Mouse (Mus musculus) right cerebral cortex, adult 18-20 months (tissue): Measurements from ENCODE around the gene Gm29609.
A peak's percentile ranks its signal among the peaks of the same experiment; 100 is the strongest.
"Not testable (repeated sequence)": the region's sequence is repeated elsewhere in the genome, so short reads cannot be mapped to it uniquely, and the experiment has no call there.

Source experiments
- DNase-seq: peaks from one replicate; pipeline ENCODE4 v3.0.0; 2022; ENCODE audit warnings: mixed read lengths

Gene Gm29609

DNA sequence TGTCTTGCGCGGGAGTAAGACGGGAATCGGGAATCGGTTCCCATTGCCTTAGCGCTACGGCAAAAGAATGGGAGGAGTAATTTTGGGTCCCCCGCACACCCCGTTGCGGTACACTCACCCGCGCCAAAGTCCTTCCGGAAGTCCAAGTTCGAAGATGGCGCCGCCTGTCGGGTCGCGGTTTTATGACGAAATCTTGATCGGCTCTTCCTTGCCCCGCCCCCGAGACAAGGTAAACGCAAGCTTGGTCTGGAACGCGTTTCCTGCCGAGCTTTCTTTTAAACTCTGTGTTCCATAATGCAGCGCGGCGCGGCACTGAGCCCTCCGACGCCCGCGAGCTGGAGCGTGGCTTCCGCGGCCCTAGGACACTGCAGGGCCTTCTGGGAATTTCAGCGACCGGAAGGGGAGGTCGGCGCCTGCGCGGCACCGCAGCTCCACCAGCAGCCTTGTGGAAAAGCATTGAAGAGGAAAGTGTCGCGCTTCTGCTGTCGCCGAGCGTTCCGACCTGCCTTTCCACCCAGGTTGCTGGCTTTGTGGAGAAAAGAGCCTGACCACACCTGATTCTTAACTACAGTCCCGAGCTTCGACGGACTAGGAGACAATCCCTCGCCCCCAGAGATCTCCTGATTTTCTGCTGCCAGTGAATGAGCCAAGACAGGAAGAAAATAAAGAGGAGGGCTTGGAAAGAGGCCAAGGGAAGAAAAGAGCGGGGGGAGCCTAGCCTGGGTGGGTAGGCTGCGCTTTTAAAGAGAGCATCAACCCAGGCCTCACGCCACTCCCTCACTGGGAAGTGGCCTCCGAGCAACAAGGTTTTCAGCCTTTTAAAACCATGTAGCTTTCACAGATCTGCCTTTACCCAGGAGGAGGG, at the start of gene Gm29609, which contains the start of gene Gtf3c2:
Gene Gm29609 (minus strand): TSS at position 146 of the 865 bp plus-strand sequence.
Gene Gtf3c2 (minus strand): TSS at position 379 of the 865 bp plus-strand sequence.
- peak; percentile 98 for DNase-seq

DNA sequence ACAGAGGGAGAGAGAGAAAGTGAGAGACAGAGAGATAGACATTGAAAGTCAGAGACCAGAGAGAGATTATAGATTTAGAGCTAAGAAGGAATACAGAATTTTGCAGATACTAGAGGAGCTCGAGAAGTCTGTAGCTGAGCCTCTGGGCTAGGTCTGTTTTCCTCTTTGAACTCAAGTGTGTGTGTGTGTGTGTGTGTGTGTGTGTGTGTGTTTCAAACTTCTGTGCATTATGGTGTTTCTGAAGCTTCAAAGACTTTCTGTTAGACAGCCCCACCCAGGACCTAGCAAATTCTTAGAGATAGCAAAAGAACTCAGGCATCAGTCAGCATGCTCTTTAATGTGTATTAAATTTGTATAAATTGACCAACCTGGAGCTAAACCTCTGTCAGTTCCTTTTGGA, 46.9 kb upstream of the Gm29609 start:
- no peak for DNase-seq

- no peak for DNase-seq
These were observed 43.0 kb upstream of the Gm29609 start for GRCm38 (mm10) chr5:31222696-31223095.

GRCm38 (mm10) chr5:31221304-31221945, 41.7 kb upstream of the Gm29609 start:
- no peak for DNase-seq

- DNase-seq = peak; percentile 97
These were observed 41.0 kb upstream of the Gm29609 start, which contains the start of gene Ppm1g for GRCm38 (mm10) chr5:31220448-31221303. TSS of gene Ppm1g (minus strand) at chr5:31220687.

DNA sequence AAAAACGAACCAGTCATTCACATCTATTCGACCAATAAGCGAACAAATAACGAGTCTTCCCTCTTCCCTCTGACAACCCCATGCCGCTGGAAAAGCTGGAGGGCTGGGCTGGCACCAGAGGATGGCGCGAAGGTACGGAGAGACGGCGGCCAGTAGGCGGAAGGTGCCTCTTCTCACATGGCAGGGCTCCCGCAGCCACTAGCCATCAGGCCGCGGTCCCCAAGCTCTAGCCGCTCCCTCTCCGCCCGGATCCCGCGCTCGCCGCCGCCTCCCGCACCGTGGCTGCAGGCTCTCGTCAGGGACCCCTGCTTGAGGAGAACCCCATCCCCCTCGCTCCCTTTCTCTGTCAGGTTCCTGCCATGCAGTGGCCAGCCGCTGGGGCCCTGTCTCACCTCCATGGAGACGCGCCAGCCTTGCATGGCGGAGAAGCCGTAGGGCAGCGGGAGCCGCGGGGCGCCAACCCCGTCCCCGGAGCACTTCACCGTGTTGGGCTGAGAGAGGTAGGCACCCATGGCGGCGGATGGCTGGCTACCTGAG, 40.3 kb upstream of the Gm29609 start:
- DNase-seq = peak; percentile 49

DNA sequence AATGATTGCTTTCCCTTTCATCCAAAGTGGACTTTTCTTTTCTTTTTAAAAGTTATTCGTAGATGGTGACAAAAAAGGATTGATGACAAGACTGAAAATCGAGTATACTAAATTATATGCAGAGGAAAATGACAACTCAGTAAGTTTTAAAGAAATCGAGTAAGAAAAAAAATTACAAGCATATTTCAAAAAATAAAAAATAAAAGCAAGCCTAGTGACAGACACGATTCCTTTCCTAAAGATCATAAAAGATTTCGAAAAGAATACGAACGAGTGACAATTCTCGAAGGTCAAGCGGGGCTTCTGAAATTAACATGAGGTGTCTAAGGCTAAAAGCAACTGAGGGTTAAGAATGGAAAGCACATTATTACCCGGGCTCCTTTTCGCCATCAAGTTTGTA, 39.8 kb upstream of the Gm29609 start:
- DNase-seq = no peak

DNA sequence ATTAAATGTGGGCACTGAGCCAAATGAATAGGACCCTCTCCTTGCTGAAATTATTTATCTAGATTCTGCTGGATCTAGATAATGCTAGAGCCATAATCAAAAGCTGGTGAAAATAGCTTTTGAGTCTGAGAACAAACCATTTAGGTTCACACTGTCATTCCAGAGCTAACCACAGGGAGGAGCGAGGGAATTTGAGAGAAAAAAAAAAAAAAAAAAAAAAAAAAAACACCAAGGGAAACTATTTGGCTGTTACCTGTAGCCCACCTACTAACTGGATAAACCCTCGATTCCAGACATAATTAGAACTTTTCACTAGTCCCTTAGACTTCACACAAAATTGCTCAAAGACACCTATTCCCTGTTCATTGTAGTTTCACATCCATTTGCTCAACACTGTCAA, 39.4 kb upstream of the Gm29609 start:
- DNase-seq = no peak

- no peak for DNase-seq
These were observed 38.6 kb upstream of the Gm29609 start for GRCm38 (mm10) chr5:31218294-31218693.

DNA sequence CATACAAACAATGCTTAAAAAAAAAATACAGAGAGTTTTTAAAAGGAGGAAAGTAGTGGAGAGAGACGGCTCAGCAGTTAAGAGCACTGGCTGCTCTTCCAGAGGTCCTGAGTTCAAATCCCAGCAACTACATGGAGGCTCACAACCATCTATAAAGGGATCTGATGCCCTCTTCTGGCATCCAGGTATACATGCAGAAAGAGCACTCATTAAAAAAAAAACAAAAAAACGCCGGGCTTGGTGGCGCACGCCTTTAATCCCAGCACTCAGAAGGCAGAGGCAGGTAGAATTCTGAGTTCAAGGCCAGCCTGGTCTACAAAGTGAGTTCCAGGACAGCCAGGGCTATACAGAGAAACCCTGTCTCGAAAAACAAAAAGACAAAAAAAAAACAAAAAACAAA, 36.8 kb upstream of the Gm29609 start:
- DNase-seq = not testable (repeated sequence)

- DNase-seq = no peak
These were observed 24.7 kb upstream of the Gm29609 start for GRCm38 (mm10) chr5:31204421-31204820.

DNA sequence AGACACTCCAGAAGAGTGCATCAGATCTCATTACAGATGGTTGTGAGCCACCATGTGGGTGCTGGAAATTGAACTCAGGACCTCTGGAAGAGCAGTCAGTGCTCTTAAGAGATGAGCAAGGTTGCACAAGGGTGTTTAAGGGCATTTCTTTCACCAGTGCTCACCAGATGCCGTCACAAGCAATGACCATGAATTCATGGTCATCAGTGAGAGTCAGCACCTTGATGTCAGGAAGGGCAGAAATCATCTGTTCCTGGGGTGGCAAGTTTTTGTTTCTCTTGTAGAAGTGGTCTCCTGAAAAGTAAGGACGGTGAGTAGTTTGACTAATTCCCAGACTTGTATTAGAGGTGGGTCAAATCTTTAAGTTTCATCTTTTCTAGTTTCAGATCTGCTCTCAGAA, 24.2 kb upstream of the Gm29609 start:
- no peak for DNase-seq

GRCm38 (mm10) chr5:31202933-31203332, 23.2 kb upstream of the Gm29609 start:
- DNase-seq = no peak

DNA sequence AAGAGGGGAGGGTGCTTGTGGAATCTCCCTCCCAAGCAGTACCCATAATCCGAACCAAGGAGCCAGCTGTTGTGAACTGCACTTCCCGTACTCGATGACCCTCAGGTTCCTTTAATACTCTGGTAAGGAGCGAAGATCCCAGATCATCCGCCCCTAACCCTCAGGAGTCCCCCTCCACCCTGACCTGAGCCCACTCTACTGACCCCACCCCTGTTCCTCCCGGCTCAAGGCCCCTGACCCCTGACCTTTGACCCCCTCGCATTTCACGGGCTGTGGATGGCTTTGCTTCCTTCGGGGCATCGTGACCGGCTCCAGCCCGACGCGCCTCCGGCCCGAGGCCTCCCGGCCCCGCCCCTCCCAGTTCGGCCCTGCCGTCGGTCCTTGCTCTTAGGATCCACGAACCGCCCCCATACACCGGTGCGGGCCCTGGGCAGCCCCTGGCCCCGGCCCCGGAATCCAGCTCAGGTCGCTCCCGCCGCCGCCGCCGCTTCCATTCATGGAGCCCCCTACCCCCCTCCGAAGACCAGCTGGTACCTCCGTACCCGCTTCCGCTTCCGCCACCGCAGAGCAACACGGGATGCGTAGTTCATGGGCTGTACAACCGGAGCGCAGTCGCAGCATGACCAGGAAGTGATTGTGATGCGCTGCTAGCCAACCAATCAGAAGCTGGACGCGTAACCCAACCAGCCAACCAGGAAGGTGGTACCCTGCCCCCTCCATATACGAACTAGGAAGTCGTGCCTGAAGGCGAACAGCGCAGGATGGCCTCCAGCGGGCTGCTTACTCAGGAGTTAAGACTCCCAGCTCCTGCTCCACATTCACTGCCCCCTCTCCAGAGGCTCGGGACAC, 22.3 kb upstream of the Gm29609 start, which contains the start of gene Zfp513:
Gene Zfp513 (minus strand): TSS at position 562 of the 849 bp plus-strand sequence.
- DNase-seq = peak; percentile 99

DNA sequence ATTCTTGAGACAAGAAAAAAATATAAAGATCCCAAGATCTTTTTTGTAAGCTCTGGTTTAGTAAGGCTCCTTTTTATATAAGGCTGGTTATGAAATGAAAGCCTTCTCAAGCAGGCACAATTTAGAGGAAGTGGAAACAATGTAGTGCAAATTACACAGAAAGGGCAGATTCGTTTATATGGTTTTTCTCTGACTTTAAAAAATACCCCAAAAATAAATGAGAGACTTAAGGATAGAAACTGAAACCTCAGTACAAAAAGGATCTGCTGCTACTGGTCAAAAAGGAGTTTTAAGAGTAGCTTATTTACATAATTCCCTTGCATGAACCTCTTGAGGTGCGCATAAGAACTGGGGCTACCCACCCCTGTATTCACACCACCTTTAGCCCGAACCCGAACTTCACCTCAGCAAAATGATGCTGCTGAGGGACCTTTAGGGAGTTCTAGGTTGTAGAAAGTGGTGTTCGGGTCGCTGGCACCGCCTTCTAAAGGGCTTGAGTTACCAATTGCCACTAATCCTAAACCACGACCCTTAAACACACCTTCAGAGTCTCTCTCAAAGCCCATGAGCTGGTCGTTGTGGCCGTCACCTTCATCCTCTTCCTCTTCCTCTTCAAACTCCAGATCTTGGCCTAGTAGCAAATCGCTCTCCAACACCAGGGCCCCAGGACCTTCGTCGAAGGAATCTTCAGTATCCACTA, 21.5 kb upstream of the Gm29609 start:
- DNase-seq = no peak

DNA sequence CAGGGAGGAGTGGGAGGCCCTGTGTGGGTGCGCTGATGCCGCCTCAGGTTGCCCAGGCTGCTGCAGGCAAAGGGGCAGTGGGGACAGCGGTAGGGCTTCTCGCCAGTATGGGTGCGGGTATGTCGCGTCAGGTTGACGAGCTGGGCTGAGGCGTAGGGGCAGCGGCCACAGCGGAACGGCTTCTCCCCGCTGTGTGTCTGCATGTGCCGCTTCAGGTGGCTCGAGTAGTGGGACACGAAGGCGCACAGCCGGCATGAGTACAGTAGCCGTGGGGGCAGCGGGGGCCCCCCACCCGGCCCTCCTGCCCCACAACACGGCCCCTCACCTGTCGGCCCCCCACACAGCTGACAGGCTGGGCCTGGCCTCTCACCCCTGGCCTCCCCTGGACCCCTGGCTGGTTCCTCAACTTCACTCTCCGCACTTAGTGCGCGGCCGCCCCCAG, 20.6 kb upstream of the Gm29609 start:
- no peak for DNase-seq

DNA sequence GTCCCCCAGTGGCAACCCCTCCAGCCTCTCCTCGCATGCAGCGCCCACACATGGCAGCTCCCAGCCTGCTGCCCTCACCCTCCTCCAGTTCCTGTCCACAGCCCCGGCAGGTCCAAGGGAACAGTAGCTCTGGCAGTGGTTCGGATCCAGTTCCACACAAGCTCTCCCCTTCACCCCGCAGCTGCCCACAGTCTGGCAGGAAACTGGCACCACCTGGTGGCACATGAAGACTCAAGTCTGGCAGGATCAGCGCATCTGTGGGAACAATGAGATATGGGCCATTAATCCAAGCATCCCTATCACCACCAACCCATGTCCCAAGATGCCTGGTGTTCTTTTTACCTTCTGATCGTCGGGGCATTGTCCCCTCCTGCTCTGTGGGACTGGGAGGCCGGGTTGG, 20.2 kb upstream of the Gm29609 start:
- no peak for DNase-seq

DNA sequence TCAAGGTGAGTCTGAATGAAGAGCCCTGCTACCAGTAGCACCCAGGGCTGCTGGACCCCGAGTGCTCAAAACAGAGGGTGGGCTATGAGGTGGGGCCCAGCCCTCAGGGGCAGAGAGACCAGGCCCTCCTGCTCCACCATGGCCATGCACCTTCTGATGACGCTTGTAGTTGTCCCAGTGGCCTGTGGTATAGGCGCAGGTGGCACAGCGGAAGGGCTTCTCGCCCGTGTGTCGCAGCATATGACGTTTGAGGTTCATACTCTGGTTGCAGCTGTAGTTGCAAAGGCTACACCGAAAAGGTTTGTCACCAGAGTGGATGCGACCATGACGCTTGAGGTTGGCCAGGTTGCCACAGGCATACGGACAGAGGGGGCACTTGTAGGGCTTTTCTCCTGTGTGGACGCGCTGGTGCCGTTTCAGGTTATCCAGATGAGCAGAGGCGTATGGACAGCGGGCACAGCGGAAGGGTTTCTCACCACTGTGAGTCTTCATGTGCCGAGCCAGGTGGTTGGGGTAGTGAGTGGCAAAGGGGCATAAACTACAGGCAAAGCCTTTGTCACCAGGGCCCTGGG, 19.7 kb upstream of the Gm29609 start:
- no peak for DNase-seq

DNA sequence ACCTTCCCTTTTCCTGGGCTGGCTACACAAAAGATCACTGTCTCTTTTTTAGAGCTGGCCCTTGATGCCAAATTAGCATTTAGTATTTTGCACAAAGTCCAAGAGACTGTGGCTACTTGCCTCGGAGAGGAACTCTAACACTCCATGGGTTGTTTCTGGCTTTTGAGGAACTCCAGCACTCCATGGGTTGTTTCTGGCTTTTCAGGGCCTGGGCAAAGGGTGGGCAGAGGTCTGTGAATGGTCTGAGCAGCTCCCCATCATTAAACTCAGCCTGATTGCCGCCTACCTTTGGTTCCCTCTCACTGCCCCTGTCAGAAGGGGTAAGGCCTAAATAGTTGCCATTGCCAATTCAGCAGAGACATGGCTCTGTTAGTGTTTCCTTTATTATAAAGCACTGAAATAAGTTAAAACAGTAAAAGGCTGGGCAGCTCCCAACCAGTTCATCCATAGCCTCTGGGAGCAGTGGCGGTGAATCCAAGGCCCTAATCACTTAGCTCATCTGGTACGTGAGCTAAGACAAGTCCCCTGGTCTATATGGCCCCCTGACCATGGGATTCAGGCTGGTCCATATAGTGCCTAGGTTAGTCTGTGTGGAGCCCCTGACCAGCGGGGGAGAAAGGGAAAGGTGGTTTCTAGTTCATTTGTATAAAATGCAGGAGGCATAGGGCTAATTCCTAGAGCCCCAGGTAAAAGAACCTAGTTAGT, 19.1 kb upstream of the Gm29609 start:
- DNase-seq = no peak

- no peak for DNase-seq
These were observed 18.5 kb upstream of the Gm29609 start for GRCm38 (mm10) chr5:31198170-31198569.
